Mouse (Mus musculus): Measurements from ENCODE around the gene Nf2. TPM values are rescaled to one million over a fixed set of nuclear protein-coding genes. Genes with fewer than 3 reads are reported as not detected.

The Nf2 gene
- total RNA-seq, 2 experiments from 2014 or later, result 74.3 to 74.7 TPM

DNA sequence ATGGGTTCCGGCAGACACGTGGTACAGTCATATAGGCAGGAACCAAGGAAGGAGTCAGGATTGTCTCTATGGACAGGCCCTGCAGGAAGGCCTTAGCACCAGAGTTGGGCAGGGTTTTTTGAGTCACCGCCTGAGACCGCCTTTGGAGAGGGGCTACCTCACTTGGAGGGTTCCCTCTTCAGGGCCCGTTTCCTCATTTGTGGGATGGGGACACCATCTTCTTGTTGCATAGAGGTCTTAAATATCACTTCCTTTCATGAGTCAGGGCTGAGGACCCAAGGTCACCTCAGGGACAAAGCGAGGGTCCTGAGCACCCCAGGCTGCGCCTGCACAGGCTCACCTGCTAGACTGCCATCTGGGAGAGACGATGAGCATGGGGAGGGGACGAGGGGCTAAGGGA, 92.9 kb downstream of the Nf2 start:
- no peak overlapping the region for H3K4me3 ChIP-seq
- DNase-seq (ENCODE audit: extremely low spot score in 1 of 2, low spot score in 2 of 2), result no peak
- intact Hi-C loops (cut with DNase I), result no loop called here
- no peak overlapping the region for H3K27ac ChIP-seq
- no peak for TF ChIP-seq CTCF (IDR thresholded peaks at IDR 0.05)

DNA sequence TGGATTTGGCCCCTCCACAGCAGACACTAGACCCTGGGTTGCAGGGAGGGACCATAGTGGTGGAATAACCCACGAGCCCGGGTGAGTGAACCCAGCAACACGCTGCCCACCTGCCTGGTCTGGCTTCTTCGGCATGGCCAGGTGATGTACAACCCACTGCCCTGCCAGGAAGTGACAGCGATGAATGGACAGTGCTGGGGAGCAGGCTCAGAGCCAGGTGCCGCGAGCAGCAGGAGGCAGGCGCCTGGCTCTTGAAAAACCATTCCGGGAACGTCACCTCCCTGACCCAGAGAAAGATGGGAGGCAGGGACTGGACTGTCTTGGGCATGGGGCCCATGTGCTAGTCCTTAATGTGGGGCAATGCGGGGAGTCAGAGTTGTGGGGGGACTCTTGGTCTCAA, 94.5 kb downstream of the Nf2 start:
- intact Hi-C loops (cut with DNase I), result no loop called here
- Histone ChIP-seq H3K4me3 (no peak overlapping the region), H3K27ac (no peak overlapping the region)
- no peak for DNase-seq (ENCODE audit: extremely low spot score in 1 of 2, low spot score in 2 of 2)
- no peak for TF ChIP-seq CTCF (IDR thresholded peaks at IDR 0.05)

DNA sequence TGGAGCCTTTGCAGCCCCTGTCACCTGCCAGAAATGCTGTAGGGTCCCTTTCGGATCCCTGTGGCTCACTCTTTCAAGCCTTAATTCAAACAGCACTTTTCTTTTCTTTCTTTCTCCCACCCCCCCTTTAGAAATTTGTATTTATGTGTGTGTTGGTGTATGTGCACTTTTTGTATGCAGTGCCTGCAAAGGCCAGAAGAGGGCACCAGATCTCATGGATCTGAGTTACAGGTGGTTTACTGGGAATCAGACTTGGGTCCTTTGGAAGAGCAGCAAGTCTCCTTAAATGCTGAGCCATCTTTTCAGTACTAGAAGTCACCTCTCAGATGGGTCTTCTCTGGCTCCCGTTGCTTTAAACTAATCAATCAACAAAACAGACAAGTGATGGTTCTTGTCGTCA, 95.3 kb downstream of the Nf2 start:
- intact Hi-C loops (cut with DNase I), result no loop called here
- H3K27ac ChIP-seq, result no peak overlapping the region
- peak; percentile 16 for TF ChIP-seq CTCF (IDR thresholded peaks at IDR 0.05)
- H3K4me3 ChIP-seq, result no peak overlapping the region
- no peak for DNase-seq (ENCODE audit: extremely low spot score in 1 of 2, low spot score in 2 of 2)

DNA sequence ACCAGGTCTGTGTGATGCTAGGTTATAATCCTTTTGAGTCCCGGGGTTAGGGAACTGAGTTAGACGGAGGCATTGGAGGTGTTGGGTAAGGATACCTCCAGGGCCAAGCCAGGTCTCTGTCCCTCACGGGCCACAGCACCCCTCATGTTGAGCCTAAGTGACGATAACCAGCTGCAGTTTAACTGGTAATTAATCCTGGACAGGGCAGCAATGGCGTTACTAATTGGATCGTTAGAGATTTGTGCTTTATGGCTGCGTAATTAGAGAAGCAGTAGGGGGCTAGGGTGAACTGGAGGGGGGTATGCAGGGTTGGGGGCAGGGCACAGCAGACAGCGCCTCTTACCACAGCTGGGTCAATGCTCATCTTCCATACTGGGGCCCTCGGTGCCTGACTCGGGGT, 96.5 kb downstream of the Nf2 start:
- intact Hi-C loops (cut with DNase I), result no loop called here
- no peak for DNase-seq (ENCODE audit: extremely low spot score in 1 of 2, low spot score in 2 of 2)
- Histone ChIP-seq H3K4me3 (no peak overlapping the region), H3K27ac (no peak overlapping the region)
- no peak for TF ChIP-seq CTCF (IDR thresholded peaks at IDR 0.05)

DNA sequence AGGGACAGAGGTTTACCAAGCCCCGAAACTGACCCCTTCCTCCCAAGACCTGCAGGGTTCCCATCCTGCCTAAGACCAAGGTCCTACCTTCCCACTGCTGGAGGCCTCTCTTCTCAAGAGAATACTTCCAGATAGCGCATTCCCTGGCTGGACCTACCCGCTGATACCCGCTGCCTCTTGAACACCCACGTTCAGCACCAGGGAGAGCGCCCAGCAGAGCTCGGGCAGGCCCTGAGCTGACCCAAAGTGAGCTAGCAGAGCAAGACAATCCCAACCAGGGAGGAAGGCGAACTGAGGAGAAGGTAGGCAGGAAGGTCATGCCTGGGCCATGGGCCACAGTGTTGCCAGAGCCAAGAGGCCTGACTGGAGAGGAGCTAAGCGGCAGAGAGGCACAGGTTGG, 99.1 kb downstream of the Nf2 start:
- Histone ChIP-seq H3K4me3 (no peak overlapping the region), H3K27ac (no peak overlapping the region)
- intact Hi-C loops (cut with DNase I), result no loop called here
- no peak for DNase-seq (ENCODE audit: extremely low spot score in 1 of 2, low spot score in 2 of 2)
- TF ChIP-seq CTCF (IDR thresholded peaks at IDR 0.05), result no peak

DNA sequence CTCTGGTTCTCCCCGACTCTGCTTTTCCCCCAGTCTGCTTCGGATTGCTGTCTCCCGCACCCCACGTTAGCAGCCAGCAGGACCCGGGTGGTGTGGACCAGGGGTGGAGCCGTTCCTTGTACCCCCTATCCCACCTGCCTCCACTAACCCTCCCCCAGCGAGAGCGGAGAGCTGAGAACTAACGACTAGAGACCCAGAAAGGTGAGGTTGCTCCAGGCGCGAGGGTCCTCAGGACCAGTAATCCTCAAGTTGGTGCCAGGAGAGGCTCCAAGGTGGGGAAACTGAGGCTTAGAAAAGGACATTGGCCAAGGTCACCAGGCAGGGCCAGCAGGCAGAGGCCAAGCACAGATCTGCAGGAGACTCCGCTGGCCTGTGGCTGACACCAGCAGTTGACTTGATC, 102.1 kb downstream of the Nf2 start:
- TF ChIP-seq CTCF (IDR thresholded peaks at IDR 0.05), result no peak
- no peak for DNase-seq (ENCODE audit: extremely low spot score in 1 of 2, low spot score in 2 of 2)
- Histone ChIP-seq H3K4me3 (peak overlapping the region; percentile 19; the same call in 1 of the 2 replicates), H3K27ac (no peak overlapping the region)
- intact Hi-C loops (cut with DNase I), result loop anchor here (5.0 kb wide), 1 partner anchor 75 kb away; no protein-coding TSS in a partner anchor

DNA sequence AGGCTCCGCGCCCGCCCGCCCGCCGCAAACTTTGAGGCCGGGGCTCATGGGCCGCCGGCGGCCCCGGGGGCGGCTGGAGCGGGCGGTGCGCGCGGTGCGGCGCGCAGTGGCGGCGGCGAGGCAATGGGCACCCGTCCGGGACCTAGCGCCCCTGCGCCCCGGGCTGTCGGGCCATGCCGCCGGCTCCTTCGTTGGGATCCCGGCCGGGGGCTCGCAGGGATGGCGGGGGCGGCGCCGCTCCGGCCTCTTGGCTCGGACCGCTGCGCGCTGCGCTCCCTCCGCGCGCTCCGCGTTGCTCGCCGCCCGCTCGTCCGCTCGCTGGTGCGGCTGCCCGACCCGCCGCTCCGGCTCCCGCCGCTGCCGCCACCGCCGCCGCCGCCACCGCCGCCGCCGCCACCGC, 102.6 kb downstream of the Nf2 start, which contains the start of gene Cabp7:
Gene Cabp7 (minus strand): TSS at position 46 of the 400 bp plus-strand sequence.
- peak within 1 kb of the TSS; percentile 49 for H3K4me3 ChIP-seq
- DNase-seq (ENCODE audit: extremely low spot score in 1 of 2, low spot score in 2 of 2), result no peak
- no peak for TF ChIP-seq CTCF (IDR thresholded peaks at IDR 0.05)
- intact Hi-C loops (cut with DNase I), result loop anchor here (5.0 kb wide), 1 partner anchor 76 kb away; no protein-coding TSS in a partner anchor
- H3K27ac ChIP-seq, result no peak within 1 kb of the TSS

DNA sequence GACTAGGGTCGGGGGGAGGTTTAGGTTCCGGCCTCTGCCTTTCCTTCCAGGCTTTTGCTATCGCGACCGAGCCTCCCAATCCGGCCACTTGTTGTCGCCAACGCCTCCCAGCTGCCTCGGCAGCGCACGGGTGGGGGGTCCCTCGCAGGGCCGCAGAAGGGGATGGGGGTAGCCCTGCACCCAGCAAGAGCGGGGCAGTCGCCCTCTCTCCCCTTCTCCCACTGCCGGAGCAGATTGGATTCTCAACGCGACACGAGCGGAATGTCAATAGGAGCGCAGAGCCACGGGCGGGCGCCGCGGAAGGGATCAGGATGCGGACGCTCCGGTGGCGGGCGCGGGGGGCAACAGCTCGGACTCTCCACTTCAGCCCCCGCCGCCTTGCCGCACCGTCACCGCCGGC, 103.4 kb downstream of the Nf2 start:
- DNase-seq (ENCODE audit: extremely low spot score in 1 of 2, low spot score in 2 of 2), result no peak
- intact Hi-C loops (cut with DNase I), result loop anchor here (5.0 kb wide), 1 partner anchor 76 kb away; no protein-coding TSS in a partner anchor
- Histone ChIP-seq H3K27ac (no peak overlapping the region), H3K4me3 (peak overlapping the region; percentile 49)
- no peak for TF ChIP-seq CTCF (IDR thresholded peaks at IDR 0.05)

DNA sequence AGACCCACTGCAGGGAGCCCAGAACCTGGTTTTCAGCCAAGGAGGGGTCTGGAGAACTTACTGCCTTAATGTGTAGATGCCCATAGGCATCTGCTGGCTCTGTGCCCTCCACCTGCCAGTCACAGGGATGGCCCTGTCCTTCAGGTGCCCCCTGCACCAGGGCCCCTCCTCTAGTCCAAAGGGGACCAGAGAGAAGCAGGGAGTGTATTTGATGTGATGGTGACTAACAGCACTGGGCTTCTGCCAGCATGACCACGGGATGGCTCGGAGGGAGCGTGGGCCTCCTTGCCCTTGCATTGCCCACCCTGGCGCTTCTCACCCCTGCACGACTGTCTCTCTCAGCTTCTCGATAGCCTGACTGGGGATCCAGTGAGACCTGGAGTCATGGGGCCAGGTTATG, 104.6 kb downstream of the Nf2 start:
- TF ChIP-seq CTCF (IDR thresholded peaks at IDR 0.05), result no peak
- Histone ChIP-seq H3K4me3 (no peak overlapping the region), H3K27ac (no peak overlapping the region)
- intact Hi-C loops (cut with DNase I), result loop anchor here (5.0 kb wide), 1 partner anchor 78 kb away; no protein-coding TSS in a partner anchor
- no peak for DNase-seq (ENCODE audit: extremely low spot score in 1 of 2, low spot score in 2 of 2)

DNA sequence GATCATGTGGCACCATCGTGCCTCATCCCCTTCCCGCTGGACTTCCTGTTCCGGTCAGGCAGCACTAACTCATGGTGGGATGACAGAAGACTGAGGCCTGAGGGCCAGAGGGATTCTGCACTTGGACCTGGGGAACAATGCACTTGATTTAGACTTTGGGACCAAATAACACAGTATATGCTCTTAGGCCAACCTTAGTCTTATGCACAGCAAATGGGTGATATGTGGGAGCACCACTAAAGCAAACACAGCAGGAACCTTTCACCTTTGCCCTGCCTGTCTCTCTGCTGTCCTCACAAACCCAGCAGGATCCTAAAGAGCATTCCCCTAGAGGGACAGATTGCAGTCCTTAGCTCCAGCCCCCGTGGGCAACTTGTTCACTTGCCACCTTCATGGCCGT, 108.6 kb downstream of the Nf2 start:
- Histone ChIP-seq H3K27ac (no peak overlapping the region), H3K4me3 (no peak overlapping the region)
- no peak for DNase-seq (ENCODE audit: extremely low spot score in 1 of 2, low spot score in 2 of 2)
- no peak for TF ChIP-seq CTCF (IDR thresholded peaks at IDR 0.05)
- intact Hi-C loops (cut with DNase I), result no loop called here

DNA sequence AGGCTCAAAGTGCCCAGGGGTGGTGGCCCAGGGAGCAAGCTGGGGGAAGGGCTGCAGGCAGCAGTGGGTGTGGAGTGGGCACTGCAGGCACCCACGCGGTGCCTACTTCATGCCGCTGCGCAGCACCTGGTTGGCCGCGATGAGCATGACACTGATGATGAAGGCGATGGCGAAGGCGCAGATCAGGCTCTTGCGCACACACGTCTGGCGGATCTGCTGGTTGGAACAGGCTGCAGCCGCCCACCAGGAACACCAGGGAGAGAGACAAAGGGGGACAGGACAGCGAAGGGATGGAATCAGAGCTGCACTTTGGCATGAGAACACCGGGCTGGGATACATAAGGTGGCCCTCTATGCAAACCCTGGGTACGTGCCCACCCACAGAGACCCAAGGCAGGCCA, 110.6 kb downstream of the Nf2 start:
- no peak overlapping the region for H3K27ac ChIP-seq
- intact Hi-C loops (cut with DNase I), result no loop called here
- DNase-seq (ENCODE audit: extremely low spot score in 1 of 2, low spot score in 2 of 2), result no peak
- no peak overlapping the region for H3K4me3 ChIP-seq
- no peak for TF ChIP-seq CTCF (IDR thresholded peaks at IDR 0.05)

DNA sequence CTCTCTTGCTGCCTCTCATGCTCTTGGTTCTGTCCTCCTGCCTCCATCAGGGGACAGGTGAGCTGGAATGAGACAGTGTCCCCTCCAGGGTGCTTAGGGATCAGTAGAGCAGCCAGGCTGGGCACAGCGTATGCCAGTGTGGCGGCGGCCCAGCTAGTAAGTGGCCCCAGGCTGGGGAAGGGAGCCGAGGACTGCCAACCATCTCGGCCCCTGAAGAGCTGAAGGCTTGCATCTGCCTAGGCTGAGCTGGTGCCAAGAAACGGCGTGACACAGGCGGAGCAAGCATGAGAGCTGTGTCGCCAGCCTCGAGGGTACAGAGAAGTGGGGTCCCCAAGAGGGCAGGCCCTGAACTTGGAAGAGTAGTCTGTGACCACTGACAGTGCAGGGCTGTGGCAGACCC, 111.7 kb downstream of the Nf2 start:
- DNase-seq (ENCODE audit: extremely low spot score in 1 of 2, low spot score in 2 of 2), result no peak
- H3K27ac ChIP-seq, result no peak overlapping the region
- H3K4me3 ChIP-seq, result no peak overlapping the region
- intact Hi-C loops (cut with DNase I), result no loop called here
- TF ChIP-seq CTCF (IDR thresholded peaks at IDR 0.05), result no peak

DNA sequence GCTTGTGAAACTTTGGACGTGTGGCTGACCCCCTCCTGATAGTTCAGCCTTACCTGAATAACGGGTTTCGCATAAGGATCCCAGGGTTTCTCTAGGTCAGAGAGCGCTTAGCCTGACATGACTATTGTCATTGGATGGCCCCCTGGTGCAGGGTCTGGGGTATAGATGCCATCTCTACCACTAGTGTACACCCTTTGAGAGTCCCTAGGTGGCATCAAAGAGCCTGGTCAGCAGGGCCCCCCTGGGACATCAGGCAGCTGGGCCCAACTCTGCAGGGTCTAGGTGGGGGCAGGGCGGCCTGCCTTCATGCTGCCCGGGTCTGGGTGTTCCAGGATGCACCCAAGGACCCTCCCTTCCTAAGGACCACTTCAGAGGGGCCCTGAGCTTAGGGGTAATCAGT, 113.0 kb downstream of the Nf2 start:
- intact Hi-C loops (cut with DNase I), result no loop called here
- Histone ChIP-seq H3K4me3 (no peak overlapping the region), H3K27ac (no peak overlapping the region)
- DNase-seq (ENCODE audit: extremely low spot score in 1 of 2, low spot score in 2 of 2), result no peak
- TF ChIP-seq CTCF (IDR thresholded peaks at IDR 0.05), result peak; percentile 21
